Mouse (Mus musculus) liver, embryonic 14.5 days (tissue): ENCODE measurements around the gene Srbd1.

Experiments used
- CTCF ChIP-seq: IDR thresholded peaks from 2 replicates; pipeline ENCODE4 v1.5.1; 2016; ENCODE audit warnings: antibody characterized with exemption, low read depth, control low read depth
- EP300 ChIP-seq: IDR thresholded peaks from 2 replicates; pipeline ENCODE4 v1.6.1; 2016; ENCODE audit warnings: antibody characterized with exemption, low read depth

GRCm38 (mm10) chr17:86035146-86035545 is 109.8 kb downstream of the Srbd1 start:
- TF ChIP-seq CTCF (no peak), EP300 (no peak)
